Mouse (Mus musculus): ENCODE measurements around the gene Zfp873. TPM values are rescaled to one million over a fixed set of nuclear protein-coding genes. Genes with fewer than 3 reads are reported as not detected.
"Not testable (repeated sequence)": the region's sequence is repeated elsewhere in the genome, so short reads cannot be mapped to it uniquely, and the experiment has no call there.

Zfp873 gene
- total RNA-seq (2021), result 1 to 10 TPM; 5.1 to 5.4 TPM
- long read RNA-seq, experiment 1, partial matches to known transcripts, result 0 of 2 reads
- long read RNA-seq, experiment 1, other reads (novel, unspliced or antisense), result 0 of 2 reads
- long read RNA-seq, experiment 2, partial matches to known transcripts, result 0 of 5 reads
- long read RNA-seq, experiment 2, other reads (novel, unspliced or antisense), result 4 of 5 reads

GRCm38 (mm10) chr10:82047597-82048459 lies at the start of gene Zfp873:
TSS of gene Zfp873 (plus strand) at chr10:82048123.
- DNase-seq (ENCODE audit: low spot score in 2 of 2), result peak; percentile 83 to 85

DNA sequence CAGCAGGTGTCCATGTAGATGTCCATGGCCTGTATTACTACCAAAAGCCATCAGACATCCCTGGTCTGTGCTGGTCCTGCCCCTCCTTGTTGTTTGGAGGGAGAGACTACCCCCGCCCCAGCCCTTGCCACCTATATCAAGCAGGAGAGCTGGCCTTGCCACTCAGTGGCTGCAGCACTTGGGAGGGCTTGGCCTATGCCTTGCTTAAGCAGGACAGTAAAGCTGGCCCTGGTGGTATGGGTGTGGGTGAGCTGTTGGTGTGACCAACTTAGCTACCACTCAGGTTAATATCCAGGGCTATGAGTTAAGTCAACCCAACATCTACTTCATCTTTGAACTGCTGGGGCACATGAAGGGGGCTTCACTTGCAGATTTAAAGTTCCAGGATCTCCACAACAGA lies 44.7 kb upstream of the Zfp873 start:
- not testable (repeated sequence) for DNase-seq (ENCODE audit: low spot score in 2 of 2)

- DNase-seq (ENCODE audit: low spot score in 2 of 2), result not testable (repeated sequence)
These were observed 43.1 kb upstream of the Zfp873 start for GRCm38 (mm10) chr10:82004822-82005221.

GRCm38 (mm10) chr10:82042191-82042590 lies 5.7 kb upstream of the Zfp873 start:
- no peak for DNase-seq (ENCODE audit: low spot score in 2 of 2)

DNA sequence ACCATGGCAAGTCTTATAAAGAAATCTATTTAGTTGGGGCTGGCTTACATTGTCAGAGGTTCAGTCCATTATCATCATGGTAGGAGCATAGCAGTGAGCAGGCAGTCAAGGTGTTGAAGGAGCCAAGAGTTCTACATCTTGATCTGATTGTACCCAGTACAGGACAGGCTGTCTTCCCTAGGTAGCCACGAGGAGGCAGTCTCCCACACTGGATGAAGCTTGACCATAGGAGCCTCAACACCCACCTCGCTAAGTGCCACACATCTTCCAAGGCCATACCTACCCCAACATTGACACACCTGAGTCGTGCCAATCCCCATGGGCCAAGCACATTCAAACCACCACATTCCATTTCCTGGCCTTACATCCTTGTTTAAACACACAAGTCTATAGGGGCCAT lies 1.3 kb upstream of the Zfp873 start:
- no peak for DNase-seq (ENCODE audit: low spot score in 2 of 2)

- not testable (repeated sequence) for DNase-seq (ENCODE audit: low spot score in 2 of 2)
These were observed 509 bp downstream of the Zfp873 start for GRCm38 (mm10) chr10:82048460-82048804.

- DNase-seq (ENCODE audit: low spot score in 2 of 2), result peak; percentile 26 to 28
These were observed 35.1 kb downstream of the Zfp873 start, which contains the start of gene BC024063 for GRCm38 (mm10) chr10:82082728-82083621. TSS of gene BC024063 (plus strand) at chr10:82083353.

DNA sequence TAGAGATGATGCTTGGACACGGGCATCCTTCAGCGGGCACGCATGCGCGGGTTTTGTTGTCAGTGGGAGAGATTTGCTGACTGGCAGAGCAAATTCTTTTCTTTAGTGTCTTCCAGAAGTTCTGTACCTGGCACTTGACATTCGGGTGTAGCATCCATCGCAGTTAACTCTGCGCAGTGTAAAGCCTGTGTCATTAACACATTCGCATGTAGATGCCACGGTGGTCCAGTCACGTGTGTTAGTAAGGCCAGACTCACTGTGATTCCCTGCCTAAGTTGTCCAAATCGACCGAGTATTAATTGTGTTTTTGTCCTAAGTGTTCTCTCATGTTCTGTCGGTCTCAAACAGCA lies 35.7 kb downstream of the Zfp873 start:
- not testable (repeated sequence) for DNase-seq (ENCODE audit: low spot score in 2 of 2)

Other genes with a start within 250 kb of the Zfp873 start
- 1 to 10 TPM; 1.2 to 1.9 TPM for gene Gm4767, start 235.9 kb upstream of the Zfp873 start, total RNA-seq (2021)
- 1 to 10 TPM in 1 of 2 experiments, under 1 TPM in 1; 0.83 to 1.6 TPM for gene Gm32687, start 184.2 kb upstream of the Zfp873 start, total RNA-seq (2021)
- 1 to 10 TPM in 1 of 2 experiments, under 1 TPM in 1; 0.89 to 1.0 TPM for gene Zfp781, start 117.6 kb upstream of the Zfp873 start, total RNA-seq (2021)
- gene BC024063, start 35.2 kb downstream of the Zfp873 start, total RNA-seq (2021), result 1 to 10 TPM; 2.5 to 3.2 TPM
- gene AU041133, start 79.9 kb downstream of the Zfp873 start, total RNA-seq (2021), result 1 to 10 TPM; 2.4 to 2.9 TPM
- gene Zfp938, start 193.2 kb downstream of the Zfp873 start, total RNA-seq (2021), result 1 to 10 TPM; 6.0 to 6.8 TPM